Mouse (Mus musculus) heart, adult 2 months (tissue): ENCODE measurements at regions not wholly inside any gene's neighbourhood (a gene's known extent, or its start where the extent isn't known, plus 50 kb on each side); places are given as distances from the start of the nearest gene placed in this dataset.

Experiments
- CTCF ChIP-seq: fragments of 200-600 bp; IDR thresholded peaks from 2 replicates; pipeline ENCODE4 v1.8.1; 2022; ENCODE audit warnings: antibody characterized with exemption, mild to moderate bottlenecking, moderate library complexity
- EP300 ChIP-seq: fragments of 200-500 bp; IDR thresholded peaks from 2 replicates; pipeline ENCODE4 v1.6.1; 2011; ENCODE audit warnings: low read depth, low read length, control low read depth; ENCODE audit not compliant: insufficient read depth

DNA sequence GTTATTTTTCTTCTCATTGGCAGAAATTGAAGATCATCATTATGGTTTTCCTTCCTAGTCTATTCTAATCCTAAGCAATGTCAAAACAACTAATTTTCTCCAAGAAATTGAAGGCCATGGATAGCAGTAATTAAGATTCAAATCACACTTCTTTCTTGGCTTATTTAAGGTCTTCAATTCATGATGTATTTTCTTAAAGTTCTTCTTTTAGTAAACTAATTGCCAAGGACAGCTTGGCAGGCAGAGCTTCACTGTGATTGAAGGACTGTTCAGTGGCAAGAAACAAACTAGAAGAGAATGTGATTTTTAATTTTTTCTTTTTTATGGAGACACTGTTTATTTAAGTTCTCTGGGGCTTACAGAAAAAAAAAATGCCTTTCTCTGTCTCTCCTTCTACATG, 732.7 kb downstream of the Gm597 start:
- TF ChIP-seq EP300, result no peak
- TF ChIP-seq CTCF, result no peak
